Mouse (Mus musculus) adrenal gland, adult 8-10 months (tissue): Measurements from ENCODE around the gene Syt14. TPM values are rescaled to one million over a fixed set of nuclear protein-coding genes. Genes with fewer than 3 reads are reported as not detected.
A peak's percentile ranks its signal among the peaks of the same experiment; 100 is the strongest.

Experiments used
- DNase-seq: peaks from one replicate; pipeline ENCODE4 v3.0.0; 2022
- total RNA-seq, 4 experiments: library from RNA; stranded (reverse); gene quantifications; 2 replicates each; pipeline ENCODE4 v1.2.4; 2022

Gene Syt14
- total RNA-seq, 4 experiments from 2014 or later: 12.0 to 15.9 (median 14.8) TPM

DNA sequence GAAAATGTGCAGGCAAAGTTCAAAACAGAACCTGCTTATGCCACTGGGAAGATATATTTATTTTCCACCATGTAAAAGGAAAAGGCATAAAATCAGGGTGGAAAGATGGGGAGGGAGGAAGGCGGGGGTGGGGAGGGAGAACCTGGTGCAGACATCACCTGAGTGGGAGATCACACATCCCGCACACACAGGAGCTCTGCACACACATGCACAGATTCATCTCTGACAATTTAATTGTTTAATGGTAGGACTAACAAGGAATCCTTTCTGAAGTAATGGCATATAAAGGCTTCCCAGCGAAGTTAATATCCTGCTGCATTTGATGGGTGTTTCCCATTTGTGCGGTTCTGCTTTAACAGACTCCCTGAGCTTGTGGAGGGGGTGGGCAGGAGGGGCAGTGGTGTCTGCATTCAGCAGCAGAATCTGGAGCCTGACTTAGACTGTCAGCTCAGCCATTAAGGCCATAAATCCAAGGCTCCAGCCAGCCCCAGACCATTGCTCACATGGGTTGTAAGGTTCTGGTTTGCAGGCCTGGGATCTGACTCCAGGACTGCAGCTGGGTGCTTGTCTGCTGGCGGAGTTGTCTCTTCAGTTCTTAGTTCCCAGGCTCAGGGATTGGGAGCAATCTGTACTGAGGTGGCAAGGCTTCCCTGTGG lies 174.1 kb downstream of the Syt14 start:
- no peak for DNase-seq

DNA sequence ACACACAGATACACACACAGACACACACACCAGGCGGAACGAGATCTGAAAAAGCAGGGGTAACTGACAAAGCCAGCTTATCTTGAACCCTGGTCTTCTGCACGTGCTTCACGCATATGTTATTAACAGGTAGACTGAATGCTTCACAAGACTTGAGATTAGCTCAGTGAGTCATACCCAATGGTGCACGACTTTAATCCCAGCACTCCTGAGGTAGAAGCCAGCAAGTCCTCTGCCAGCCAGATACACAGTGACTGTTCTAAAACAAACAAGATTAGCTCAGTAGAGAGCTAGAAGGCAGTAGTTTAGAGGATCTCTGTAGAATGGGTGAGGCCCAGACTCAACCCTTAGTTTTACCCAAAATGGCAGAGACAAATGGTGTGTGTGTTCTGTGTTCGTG lies 175.3 kb downstream of the Syt14 start:
- DNase-seq: no peak

DNA sequence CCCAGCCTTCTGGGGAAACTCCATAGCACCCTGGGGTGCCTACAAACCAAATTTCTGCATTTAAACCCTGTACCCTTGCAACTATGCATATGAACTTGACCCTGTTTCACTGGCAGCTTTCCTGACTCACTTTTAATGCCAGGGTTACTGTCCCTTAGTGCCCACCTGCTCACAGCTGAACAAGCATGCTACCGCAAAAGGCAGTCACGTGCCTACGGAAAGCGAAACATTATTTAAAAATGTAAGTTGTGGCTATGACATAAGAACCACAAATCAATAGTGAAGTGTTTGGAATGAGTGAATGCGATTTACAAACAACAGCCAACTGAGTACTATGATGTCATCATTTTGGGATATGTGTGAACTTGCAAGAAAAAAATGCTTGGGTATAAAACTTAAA lies 178.0 kb downstream of the Syt14 start:
- DNase-seq: no peak

DNA sequence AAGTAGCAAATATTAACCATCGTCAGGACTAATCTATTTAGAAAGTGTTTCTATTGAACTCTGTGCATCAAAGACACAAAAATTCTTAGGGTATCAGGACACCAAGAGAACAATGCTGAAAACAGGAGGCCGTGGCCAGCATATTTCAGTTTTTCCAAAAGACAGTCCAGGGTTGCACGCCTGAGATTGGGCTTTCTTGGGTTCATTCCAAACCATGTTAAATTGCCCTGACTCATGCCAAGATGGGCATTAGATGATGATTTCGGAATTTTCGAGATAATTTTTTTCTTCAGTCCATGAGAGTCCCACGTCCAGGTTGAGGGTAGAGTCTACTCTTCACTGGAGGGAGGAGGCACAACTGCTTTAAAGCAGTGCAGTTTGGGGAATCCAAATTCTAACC lies 178.6 kb downstream of the Syt14 start:
- no peak for DNase-seq

DNA sequence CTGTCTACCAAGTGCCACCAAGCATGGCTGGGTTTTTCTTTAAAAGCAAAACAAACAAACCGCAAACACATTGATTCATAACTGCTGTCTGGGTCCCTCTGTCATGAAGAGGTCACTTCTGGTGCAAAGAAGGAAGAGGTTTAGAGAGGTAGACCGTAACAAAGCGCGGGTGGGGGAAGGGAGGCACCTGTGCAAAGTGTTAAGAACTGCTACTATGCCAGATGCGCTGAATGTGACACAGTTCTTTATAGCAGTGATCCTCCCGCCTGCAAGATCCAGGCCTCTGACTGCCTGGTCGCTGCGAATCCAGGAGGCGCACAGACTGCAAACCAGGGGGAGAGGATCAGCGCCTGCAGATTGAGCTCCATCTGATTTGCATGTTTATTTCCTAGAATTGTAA lies 179.2 kb downstream of the Syt14 start:
- DNase-seq: no peak

DNA sequence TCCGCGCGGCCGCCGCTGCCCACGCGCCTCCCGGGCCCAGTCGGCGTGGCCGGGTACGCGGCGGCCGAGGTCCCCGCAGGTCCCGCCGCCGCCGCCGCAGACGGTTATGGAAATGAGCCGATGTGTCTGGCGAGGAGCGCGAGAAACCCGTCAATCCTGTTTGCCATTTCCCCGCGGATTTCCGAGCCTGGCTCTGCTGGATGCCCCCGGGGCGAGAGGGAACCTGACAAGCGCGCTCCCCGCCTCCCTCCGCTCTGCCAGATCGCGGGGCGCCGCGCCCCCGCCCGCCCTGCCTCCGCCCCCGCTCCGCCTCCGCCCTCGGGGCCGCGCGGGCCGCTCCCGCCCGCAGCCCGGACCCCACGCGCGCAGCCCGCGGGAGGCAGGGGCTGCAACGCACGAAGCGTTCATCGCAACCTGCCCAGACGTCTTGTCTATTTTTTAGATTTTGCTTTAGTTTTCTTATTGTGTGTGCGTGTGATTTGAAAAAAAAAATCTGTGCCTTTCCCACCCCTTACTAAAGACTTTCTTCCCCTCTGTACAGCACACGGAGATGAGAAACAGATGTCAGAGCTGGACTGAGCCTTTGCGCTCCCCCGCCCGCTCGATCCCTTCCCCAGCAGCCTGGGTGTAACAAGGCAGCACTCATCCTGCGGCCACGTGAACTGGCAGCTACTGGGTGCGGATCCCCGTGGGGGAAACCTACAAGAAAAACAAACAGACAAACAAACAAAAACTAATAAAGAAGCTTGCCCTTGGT lies 179.9 kb downstream of the Syt14 start, which contains the start of gene Sertad4:
Gene Sertad4, minus strand, starts transcription at position 283 of the 757 bp plus-strand sequence.
- DNase-seq: peak; percentile 38

DNA sequence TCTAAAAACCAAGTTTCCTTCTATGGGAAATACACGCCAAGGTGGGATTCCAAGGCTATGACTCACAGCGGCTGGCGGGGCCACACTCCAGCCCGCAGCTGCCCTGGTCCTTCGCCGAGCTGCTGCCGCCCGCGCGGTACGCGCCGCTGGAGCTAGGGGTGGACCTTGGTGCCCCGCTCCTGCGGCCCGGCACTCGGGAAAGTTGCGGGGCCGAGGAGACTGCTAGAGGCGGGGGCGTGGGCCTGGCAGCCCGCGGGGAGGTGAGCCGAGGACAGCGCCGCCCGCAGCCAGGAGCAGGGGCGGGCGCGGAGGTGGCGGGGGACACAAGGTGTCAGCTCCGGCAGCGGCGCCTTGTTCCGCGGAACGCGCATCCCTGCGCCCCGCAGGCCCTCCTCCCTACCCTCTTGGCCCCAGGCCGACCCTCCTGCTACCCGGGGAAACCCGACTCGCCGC lies 180.7 kb downstream of the Syt14 start:
- peak; percentile 40 for DNase-seq

DNA sequence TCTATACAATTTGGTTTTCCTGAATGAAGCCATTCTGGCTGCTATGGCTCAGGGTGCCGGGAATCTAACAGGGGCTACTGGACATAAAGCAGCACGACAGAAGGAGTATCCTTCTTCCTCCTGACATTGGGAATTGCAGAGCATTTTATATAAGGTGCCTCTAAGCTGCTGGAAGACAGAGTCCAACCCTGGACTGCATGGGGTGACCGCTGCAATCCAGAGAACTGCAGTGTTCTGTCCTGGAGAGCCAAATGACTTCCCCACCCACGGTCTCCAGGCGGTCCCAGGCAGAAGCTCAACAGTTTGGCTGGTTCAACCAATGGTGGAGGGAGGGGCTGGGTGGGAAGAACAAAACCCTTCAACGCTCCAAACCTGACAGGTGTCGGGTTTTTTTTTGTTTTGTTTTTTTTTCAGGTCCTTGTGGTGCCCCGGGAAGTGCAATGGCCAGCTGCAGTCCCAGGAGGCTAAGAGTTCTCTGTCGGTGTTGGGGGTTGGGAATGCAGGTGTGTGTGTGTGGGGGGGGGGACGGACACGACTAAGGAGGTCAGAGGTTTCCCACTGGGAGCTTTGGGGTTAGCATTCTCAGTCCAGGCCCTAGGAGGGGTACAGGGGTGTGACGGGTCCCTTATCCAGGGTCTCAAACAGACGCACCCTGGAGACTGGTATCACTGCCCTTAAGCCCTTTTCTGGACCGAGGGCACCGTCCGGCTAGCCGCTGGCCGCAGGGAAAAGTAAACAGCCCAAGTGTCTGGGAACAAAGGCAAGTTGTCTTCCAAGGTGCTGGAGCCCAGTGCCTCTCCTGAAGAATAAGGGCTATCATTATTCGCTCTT lies 181.4 kb downstream of the Syt14 start:
- DNase-seq: no peak

DNA sequence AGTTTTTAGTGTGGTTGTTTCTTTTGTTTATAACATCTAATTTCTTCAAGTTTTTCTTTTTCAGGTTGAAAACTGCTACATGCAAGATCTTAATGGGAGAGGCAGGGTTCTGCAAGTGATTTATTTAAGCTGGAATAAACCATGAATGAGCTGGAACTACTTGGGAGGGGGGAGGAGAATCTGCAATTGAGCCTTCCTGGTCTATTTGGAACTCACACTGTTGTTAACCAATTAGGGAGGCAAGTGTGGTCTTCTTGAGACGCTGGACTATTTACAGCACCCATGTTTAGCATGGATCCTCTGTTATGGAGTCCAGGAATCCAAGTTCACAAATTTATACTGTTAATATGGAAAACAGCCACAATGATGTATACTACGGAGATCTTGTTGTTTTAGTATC lies 182.1 kb downstream of the Syt14 start:
- DNase-seq: no peak

DNA sequence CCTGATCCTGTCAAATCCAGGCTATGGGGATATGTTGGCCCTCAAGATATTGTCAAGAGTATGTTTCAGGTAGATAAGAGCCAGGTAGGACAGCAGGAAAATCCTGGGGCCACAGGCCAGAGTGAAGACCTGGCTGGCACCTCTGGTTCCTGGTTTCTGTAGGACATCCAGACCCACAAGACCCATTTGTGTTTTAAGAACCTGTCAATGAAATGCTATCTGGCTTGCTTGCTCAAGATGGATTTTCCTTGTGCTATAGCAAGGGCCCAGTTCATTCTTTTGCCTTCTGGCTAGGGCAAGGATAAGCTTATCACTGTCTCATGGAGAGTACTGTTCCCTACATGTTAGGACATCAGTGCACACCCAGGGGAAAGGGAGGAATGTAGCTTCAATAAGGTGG lies 183.5 kb downstream of the Syt14 start:
- DNase-seq: no peak

DNA sequence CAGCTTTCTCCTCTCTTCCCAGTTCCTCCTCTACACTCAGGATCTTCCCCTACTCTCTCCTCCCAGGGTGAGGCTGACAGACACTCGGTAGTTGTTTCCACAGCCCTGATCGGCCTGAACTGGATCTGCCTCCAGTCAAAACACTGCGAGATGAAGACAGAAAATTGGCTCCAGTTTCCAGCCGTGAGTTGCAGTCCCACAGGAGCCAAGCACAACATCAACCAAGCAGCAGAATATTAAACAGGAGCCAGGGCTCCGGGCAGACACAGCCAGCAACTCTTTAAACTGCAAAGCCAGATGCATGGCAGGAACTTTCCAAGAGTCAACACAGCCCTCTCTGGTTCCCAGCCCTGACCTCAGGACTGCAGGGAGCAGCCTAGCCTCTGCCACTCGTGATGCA lies 183.9 kb downstream of the Syt14 start:
- no peak for DNase-seq

DNA sequence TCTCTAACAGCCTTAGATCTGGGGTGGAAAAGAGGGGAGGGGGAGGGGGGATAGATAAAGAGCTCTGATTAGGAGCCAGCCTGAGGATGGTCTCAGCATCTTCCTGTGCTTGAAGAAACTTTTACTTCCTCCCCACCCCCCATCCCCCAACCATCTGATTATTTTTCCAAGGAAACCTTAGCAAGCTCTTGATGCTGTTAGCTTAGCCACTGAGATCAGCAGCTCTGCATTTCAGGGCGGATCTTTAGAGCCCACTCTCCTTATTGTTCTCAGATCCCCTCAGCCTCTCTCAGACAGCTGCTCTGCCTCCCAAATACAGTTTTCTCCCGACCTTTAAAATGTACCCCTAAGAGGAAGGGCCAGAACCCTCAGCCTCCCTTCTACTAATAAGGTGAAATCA lies 184.4 kb downstream of the Syt14 start:
- DNase-seq: no peak

DNA sequence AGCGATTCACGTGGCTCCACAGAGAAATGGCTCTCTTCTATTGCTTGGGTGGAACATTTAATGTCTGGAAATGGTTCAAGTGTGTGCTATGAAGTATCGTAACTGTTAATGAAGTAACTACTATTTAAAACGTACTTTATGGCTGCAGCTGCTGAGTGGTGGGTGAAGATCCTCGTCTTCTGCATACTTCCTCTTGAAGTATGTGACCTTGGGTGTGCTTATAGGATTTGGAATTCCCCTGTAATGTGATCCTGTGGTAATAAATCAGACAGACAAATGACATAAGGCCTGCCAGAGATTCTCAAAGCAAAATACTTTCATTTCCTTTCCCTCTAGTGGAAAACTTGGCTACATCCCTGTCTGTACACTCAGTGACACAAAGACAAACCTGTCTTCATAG lies 186.0 kb downstream of the Syt14 start:
- DNase-seq: no peak

DNA sequence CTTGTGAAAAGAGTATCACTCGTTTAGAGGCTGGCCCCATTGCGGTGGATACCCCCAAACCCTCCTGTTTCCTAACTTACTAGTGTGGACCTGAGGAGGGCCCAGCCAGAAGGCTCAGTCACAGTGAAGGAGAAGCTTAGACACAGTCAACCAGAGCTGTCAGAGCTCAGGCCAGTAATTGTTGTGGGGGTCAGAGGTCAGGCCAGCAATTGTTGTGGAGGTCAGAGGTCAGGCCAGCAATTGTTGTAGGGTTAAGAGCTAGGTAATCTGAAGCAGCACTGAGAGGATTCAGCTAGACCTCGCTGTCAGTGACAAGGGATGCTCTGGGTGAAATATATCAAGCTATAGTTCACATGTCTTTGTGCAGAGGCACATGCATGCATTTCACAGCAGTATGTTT lies 188.3 kb downstream of the Syt14 start:
- no peak for DNase-seq

Other genes starting within 250 kb of the Syt14 start
- 1 to 10 TPM; 5.3 to 9.9 (median 6.5) TPM for gene Sertad4, start 180.0 kb downstream of the Syt14 start, total RNA-seq
- gene Diexf, start 94.5 kb upstream of the Syt14 start, total RNA-seq: 10 to 100 TPM; 16.7 to 24.1 (median 20.8) TPM
- under 1 TPM; 0.15 to 0.49 (median 0.26) TPM for gene Irf6, start 117.3 kb upstream of the Syt14 start, total RNA-seq
- 1 to 10 TPM; 2.2 to 3.2 (median 3.0) TPM for gene A130010J15Rik, start 132.3 kb upstream of the Syt14 start, total RNA-seq
- gene Traf3ip3, start 165.9 kb upstream of the Syt14 start, total RNA-seq: 1 to 10 TPM; 1.6 to 3.9 (median 2.7) TPM
- 1 to 10 TPM; 1.2 to 2.7 (median 1.5) TPM for gene Lamb3, start 171.9 kb upstream of the Syt14 start, total RNA-seq
- 10 to 100 TPM; 58.1 to 94.0 (median 71.6) TPM for gene Hsd11b1, start 228.3 kb upstream of the Syt14 start, total RNA-seq
- gene G0s2, start 237.4 kb upstream of the Syt14 start, total RNA-seq: 10 to 100 TPM; 48.8 to 85.1 (median 74.4) TPM